Mouse (Mus musculus): ENCODE data around the gene Gpc4. TPM values are rescaled to one million over a fixed set of nuclear protein-coding genes. Genes with fewer than 3 reads are reported as not detected.

The Gpc4 gene
- total RNA-seq, 2 experiments from 2014 or later = 124 to 131 TPM

GRCm38 (mm10) chrX:52151100-52151499 is 14.0 kb downstream of the Gpc4 start:
- no peak for DNase-seq

GRCm38 (mm10) chrX:52145563-52145962 is 19.5 kb downstream of the Gpc4 start:
- DNase-seq = no peak

GRCm38 (mm10) chrX:52144491-52144890 is 20.6 kb downstream of the Gpc4 start:
- DNase-seq = no peak

- no peak for DNase-seq
These were observed 24.7 kb downstream of the Gpc4 start for GRCm38 (mm10) chrX:52140316-52140715.

GRCm38 (mm10) chrX:52138461-52139075 is 26.5 kb downstream of the Gpc4 start:
- no peak for DNase-seq

GRCm38 (mm10) chrX:52138033-52138432 is 27.0 kb downstream of the Gpc4 start:
- no peak for DNase-seq

- DNase-seq = no peak
These were observed 28.5 kb downstream of the Gpc4 start for GRCm38 (mm10) chrX:52136525-52136924.

- DNase-seq = no peak
These were observed 35.4 kb downstream of the Gpc4 start for GRCm38 (mm10) chrX:52129604-52130003.

- DNase-seq = no peak
These were observed 36.3 kb downstream of the Gpc4 start for GRCm38 (mm10) chrX:52128794-52129193.

GRCm38 (mm10) chrX:52113651-52114050 is 51.4 kb downstream of the Gpc4 start:
- no peak for DNase-seq

GRCm38 (mm10) chrX:52109663-52110062 is 55.4 kb downstream of the Gpc4 start:
- no peak for DNase-seq

GRCm38 (mm10) chrX:52108966-52109365 is 56.1 kb downstream of the Gpc4 start:
- no peak for DNase-seq

GRCm38 (mm10) chrX:52103771-52104170 is 61.3 kb downstream of the Gpc4 start:
- DNase-seq = no peak

GRCm38 (mm10) chrX:52101940-52102339 is 63.1 kb downstream of the Gpc4 start:
- no peak for DNase-seq

- no peak for DNase-seq
These were observed 63.6 kb downstream of the Gpc4 start for GRCm38 (mm10) chrX:52101445-52101844.

- DNase-seq = peak; percentile 20
These were observed 77.2 kb downstream of the Gpc4 start for GRCm38 (mm10) chrX:52087726-52088348.

- DNase-seq = no peak
These were observed 78.0 kb downstream of the Gpc4 start for GRCm38 (mm10) chrX:52086885-52087573.

- no peak for DNase-seq
These were observed 81.5 kb downstream of the Gpc4 start for GRCm38 (mm10) chrX:52083557-52083956.

GRCm38 (mm10) chrX:52072410-52072809 is 92.6 kb downstream of the Gpc4 start:
- DNase-seq = no peak

- no peak for DNase-seq
These were observed 111.6 kb downstream of the Gpc4 start for GRCm38 (mm10) chrX:52053416-52053815.

GRCm38 (mm10) chrX:52052011-52052410 is 113.0 kb downstream of the Gpc4 start:
- DNase-seq = no peak

GRCm38 (mm10) chrX:52050941-52051340 is 114.1 kb downstream of the Gpc4 start:
- no peak for DNase-seq

GRCm38 (mm10) chrX:52039875-52040274 is 125.2 kb downstream of the Gpc4 start:
- no peak for DNase-seq

GRCm38 (mm10) chrX:52030146-52030545 is 134.9 kb downstream of the Gpc4 start:
- no peak for DNase-seq

Data from gastrocnemius, postnatal 10 days (tissue).